Mouse (Mus musculus) midbrain, embryonic 14.5 days (tissue): ENCODE measurements around the gene Tjp3. TPM values are rescaled to one million over a fixed set of nuclear protein-coding genes. Genes with fewer than 3 reads are reported as not detected.

Experiments used
- ATAC-seq: fragments of 200-750 bp; cut with Nextera tagmentation; 2 replicates; pipeline ENCODE4 v1.8.0; 2017; ENCODE audit warnings: moderate number of reproducible peaks, moderate library complexity; ENCODE audit not compliant: low FRiP score, low TSS enrichment
- DNase-seq: peaks from one replicate; pipeline ENCODE4 v3.0.0-alpha.2; 2015
- H3K27ac ChIP-seq: fragments of 300-500 bp; sonication (generic); replicated peaks from 2 replicates; pipeline ENCODE4 v1.5.1; 2014; ENCODE audit warnings: mild to moderate bottlenecking, low read depth, low read length, moderate library complexity
- H3K27me3 ChIP-seq: fragments of 300-500 bp; sonication (generic); 2 replicates; pipeline ENCODE4 v1.6.1; 2014; ENCODE audit warnings: low read length, control low read depth, mixed read lengths; ENCODE audit not compliant: control insufficient read depth, insufficient read depth
- H3K36me3 ChIP-seq: fragments of 300-500 bp; sonication (generic); 2 replicates; pipeline ENCODE4 v1.6.1; 2014; ENCODE audit warnings: low read length, control low read depth; ENCODE audit not compliant: control insufficient read depth, insufficient read depth
- H3K4me1 ChIP-seq: fragments of 300-500 bp; sonication (generic); 2 replicates; pipeline ENCODE4 v1.6.1; 2014; ENCODE audit warnings: mild to moderate bottlenecking, antibody characterized with exemption, low read length, control low read depth; ENCODE audit not compliant: control insufficient read depth, insufficient read depth
- H3K4me2 ChIP-seq: fragments of 300-500 bp; sonication (generic); 2 replicates; pipeline ENCODE4 v1.6.1; 2014; ENCODE audit warnings: mild to moderate bottlenecking, low read length, moderate library complexity
- H3K4me3 ChIP-seq: fragments of 300-500 bp; sonication (generic); replicated peaks from 2 replicates; pipeline ENCODE4 v1.5.1; 2014; ENCODE audit warnings: low read depth, low read length
- H3K9ac ChIP-seq: fragments of 300-500 bp; sonication (generic); replicated peaks from 2 replicates; pipeline ENCODE4 v1.6.1; 2014; ENCODE audit warnings: mild to moderate bottlenecking, low read length, moderate library complexity
- H3K9me3 ChIP-seq: fragments of 300-500 bp; sonication (generic); 2 replicates; pipeline ENCODE4 v1.6.1; 2016; ENCODE audit warnings: low read length, control low read depth, mixed read lengths; ENCODE audit not compliant: control insufficient read depth
- WGBS: fragments of 180-500 bp; shearing (Covaris S2); extraction: QIAGEN DNeasy Blood & Tissue Kit; methylation state at CpG from one replicate; pipeline ENCODE4 v1.1.7; 2014; 5-methylcytosine and 5-hydroxymethylcytosine counted together
- polyA plus RNA-seq: library from polyadenylated mRNA; unstranded; fragments of >200 nt; fragmentation: Nextera tagmentation; extraction: Ambion mirVana; gene quantifications from 2 replicates; pipeline ENCODE4 v1.2.1, GENCODE M21; 2014

Gene Tjp3
- polyA plus RNA-seq, 1 experiment from 2014 or later = 4.4 TPM

- DNase-seq (no peak), ATAC-seq (no peak)
- no peak overlapping the region for H3K4me3 ChIP-seq
- no peak overlapping the region for H3K4me2 ChIP-seq
- H3K9me3 ChIP-seq = no peaks in the 10 kb centered on the region
- H3K4me1 ChIP-seq = no peaks in the 10 kb centered on the region
- 0 out of 2 replicates have a peak, but pooled peaks cover 2% of the 10 kb centered on the region for H3K36me3 ChIP-seq
- no peak overlapping the region for H3K27ac ChIP-seq
- 92% methylated on average over 16 of the region's 16 CpGs for WGBS
- peaks cover 17% of the 10 kb centered on the region; the same call in 1 of the 2 replicates for H3K27me3 ChIP-seq
- no peak overlapping the region for H3K9ac ChIP-seq
Observed at GRCm38 (mm10) chr10:81242021-81242420, 49.4 kb downstream of the Tjp3 start.

- DNase-seq (peak; percentile 79), ATAC-seq (no peak)
- peaks cover 17% of the 10 kb centered on the region; the same call in 1 of the 2 replicates for H3K27me3 ChIP-seq
- H3K4me1 ChIP-seq = no peaks in the 10 kb centered on the region
- H3K27ac ChIP-seq = no peak overlapping the region
- 23% methylated on average over 13 of the region's 13 CpGs for WGBS
- H3K9me3 ChIP-seq = no peaks in the 10 kb centered on the region
- H3K4me2 ChIP-seq = no peak overlapping the region
- H3K9ac ChIP-seq = no peak overlapping the region
- H3K4me3 ChIP-seq = no peak overlapping the region
- H3K36me3 ChIP-seq = no peaks in the 10 kb centered on the region
Observed at GRCm38 (mm10) chr10:81240876-81241275, 50.5 kb downstream of the Tjp3 start.

GRCm38 (mm10) chr10:81238618-81239017 lies 52.8 kb downstream of the Tjp3 start:
- Histone ChIP-seq H3K4me3 (no peak overlapping the region), H3K9me3 (no peaks in the 10 kb centered on the region), H3K36me3 (no peaks in the 10 kb centered on the region), H3K4me2 (no peak overlapping the region), H3K27me3 (peaks cover 17% of the 10 kb centered on the region; the same call in 1 of the 2 replicates), H3K9ac (no peak overlapping the region), H3K27ac (no peak overlapping the region), H3K4me1 (peaks cover 4% of the 10 kb centered on the region)
- DNase-seq (no peak), ATAC-seq (no peak)
- WGBS = 84% methylated on average over 2 of the region's 2 CpGs

GRCm38 (mm10) chr10:81236471-81237268 lies 54.7 kb downstream of the Tjp3 start:
- H3K4me1 ChIP-seq = peaks cover 8% of the 10 kb centered on the region
- no peaks in the 10 kb centered on the region for H3K36me3 ChIP-seq
- ATAC-seq (no peak), DNase-seq (no peak)
- no peak overlapping the region for H3K4me2 ChIP-seq
- H3K27ac ChIP-seq = no peak overlapping the region
- H3K9me3 ChIP-seq = no peaks in the 10 kb centered on the region
- peaks cover 17% of the 10 kb centered on the region; the same call in 1 of the 2 replicates for H3K27me3 ChIP-seq
- 86% methylated on average over 12 of the region's 12 CpGs for WGBS
- H3K9ac ChIP-seq = no peak overlapping the region; the same call in 1 of the 2 replicates
- no peak overlapping the region for H3K4me3 ChIP-seq

- ATAC-seq = no peak
- Histone ChIP-seq H3K36me3 (0 out of 2 replicates have a peak, but pooled peaks cover under 1% of the 10 kb centered on the region), H3K9ac (no peak overlapping the region), H3K27ac (no peak overlapping the region), H3K4me2 (no peak overlapping the region), H3K4me1 (peaks cover 20% of the 10 kb centered on the region), H3K4me3 (no peak overlapping the region), H3K27me3 (peaks cover 4% of the 10 kb centered on the region; the same call in 1 of the 2 replicates), H3K9me3 (no peaks in the 10 kb centered on the region)
- DNase-seq = no peak
- 82% methylated on average over 6 of the region's 6 CpGs for WGBS
Observed at GRCm38 (mm10) chr10:81234206-81234605, 57.2 kb downstream of the Tjp3 start.

GRCm38 (mm10) chr10:81233226-81233585 lies 58.2 kb downstream of the Tjp3 start:
- Histone ChIP-seq H3K9ac (peak overlapping the region; percentile 78), H3K4me2 (peak overlapping the region; percentile 69), H3K9me3 (no peaks in the 10 kb centered on the region), H3K27ac (peak overlapping the region; percentile 41; the same call in 1 of the 2 replicates), H3K36me3 (peaks cover 6% of the 10 kb centered on the region; the same call in 1 of the 2 replicates), H3K4me1 (peaks cover 30% of the 10 kb centered on the region), H3K27me3 (no peaks in the 10 kb centered on the region), H3K4me3 (peak overlapping the region; percentile 65)
- ATAC-seq (peak; percentile 47), DNase-seq (no peak)
- 2% methylated on average over 26 of the region's 28 CpGs for WGBS

GRCm38 (mm10) chr10:81232580-81233225 lies 58.7 kb downstream of the Tjp3 start, which contains the start of gene Zfr2:
Gene Zfr2, plus strand, starts transcription at chr10:81233155.
- 9% methylated on average over 29 of the region's 29 CpGs for WGBS
- H3K27ac ChIP-seq = peak within 1 kb of the TSS; percentile 41; the same call in 1 of the 2 replicates

GRCm38 (mm10) chr10:81231436-81231835 lies 59.9 kb downstream of the Tjp3 start:
- Histone ChIP-seq H3K4me2 (peak overlapping the region; percentile 77), H3K4me1 (peaks cover 34% of the 10 kb centered on the region), H3K4me3 (peak overlapping the region; percentile 85; the same call in 1 of the 2 replicates), H3K9me3 (no peaks in the 10 kb centered on the region), H3K9ac (peak overlapping the region; percentile 42; the same call in 1 of the 2 replicates), H3K27me3 (no peaks in the 10 kb centered on the region), H3K27ac (peak overlapping the region; percentile 92), H3K36me3 (peaks cover 6% of the 10 kb centered on the region; the same call in 1 of the 2 replicates)
- ATAC-seq (no peak), DNase-seq (no peak)
- 43% methylated on average over 7 of the region's 7 CpGs for WGBS

More at GRCm38 (mm10) chr10:81232580-81233225, 58.7 kb downstream of the Tjp3 start, which contains the start of gene Zfr2:
- peak; percentile 74 for ATAC-seq
- peak within 1 kb of the TSS; percentile 69 for H3K4me2 ChIP-seq
- H3K9ac ChIP-seq = peak within 1 kb of the TSS; percentile 78
- H3K4me1 ChIP-seq = peaks cover 34% of the 10 kb centered on the region
- H3K36me3 ChIP-seq = peaks cover 6% of the 10 kb centered on the region; the same call in 1 of the 2 replicates
- H3K27me3 ChIP-seq = no peaks in the 10 kb centered on the region
- DNase-seq = peak; percentile 91
- H3K9me3 ChIP-seq = no peaks in the 10 kb centered on the region
- peak within 1 kb of the TSS; percentile 65 for H3K4me3 ChIP-seq
